Mouse (Mus musculus) bone marrow, adult 2 months (tissue): Measurements from ENCODE around the gene Actg2.

Source experiments
- CTCF ChIP-seq: fragments of 200-500 bp; IDR thresholded peaks from 2 replicates; pipeline ENCODE4 v1.5.1; 2011; ENCODE audit warnings: low read length, control low read depth; ENCODE audit not compliant: control insufficient read depth, insufficient read depth
- POLR2A ChIP-seq: fragments of 200-500 bp; IDR thresholded peaks from 2 replicates; pipeline ENCODE4 v1.6.1; 2011; ENCODE audit warnings: low read depth, mild to moderate bottlenecking, control low read depth, low read length, borderline replicate concordance; ENCODE audit not compliant: control insufficient read depth

GRCm38 (mm10) chr6:83488200-83488599 is 47.9 kb downstream of the Actg2 start:
- no peak for TF ChIP-seq CTCF
- TF ChIP-seq POLR2A, result no peak
